Mouse (Mus musculus): ENCODE data around the gene Zmat1. TPM values are rescaled to one million over a fixed set of nuclear protein-coding genes. Genes with fewer than 3 reads are reported as not detected.
"Not testable (repeated sequence)": the region's sequence is repeated elsewhere in the genome, so short reads cannot be mapped to it uniquely, and the experiment has no call there.

The Zmat1 gene
- polyA plus RNA-seq (2014; fragmentation: Nextera tagmentation; extraction: Ambion mirVana) = 6.5 and 7.3 TPM in 2 replicates

GRCm38 (mm10) chrX:135008720-135009470 is at the start of gene Zmat1:
TSS of gene Zmat1 (minus strand) at chrX:135009209.
- Histone ChIP-seq H3K36me3 (ENCODE audit: control insufficient read depth, insufficient read depth, low read length) (no peaks in the 10 kb centered on the region), H3K27ac (ENCODE audit: low read depth, low read length) (peak within 1 kb of the TSS; percentile 95), H3K27me3 (replicated peaks; ENCODE audit: control insufficient read depth, insufficient read depth, low read length) (no peaks in the 10 kb centered on the region), H3K9ac (ENCODE audit: low read length) (peak within 1 kb of the TSS; percentile 79), H3K9me3 (replicated peaks; ENCODE audit: control insufficient read depth, low read length) (no peaks in the 10 kb centered on the region), H3K4me1 (ENCODE audit: control insufficient read depth, insufficient read depth, low read length) (no peaks in the 10 kb centered on the region), H3K4me3 (ENCODE audit: low read depth, low read length) (peak within 1 kb of the TSS; percentile 51), H3K4me2 (ENCODE audit: low read length) (peak within 1 kb of the TSS; percentile 48)
- WGBS = 26% methylated on average over 50 of the region's 65 CpGs
- ATAC-seq (peak; percentile 100), DNase-seq (ENCODE audit: low spot score) (peak; percentile 95)

GRCm38 (mm10) chrX:135053939-135054338 is 44.9 kb upstream of the Zmat1 start:
- H3K4me3 ChIP-seq (ENCODE audit: low read depth, low read length); H3K9me3 ChIP-seq (replicated peaks; ENCODE audit: control insufficient read depth, low read length); ATAC-seq; H3K9ac ChIP-seq (ENCODE audit: low read length); DNase-seq (ENCODE audit: low spot score); H3K4me2 ChIP-seq (ENCODE audit: low read length); H3K36me3 ChIP-seq (ENCODE audit: control insufficient read depth, insufficient read depth, low read length); H3K27ac ChIP-seq (ENCODE audit: low read depth, low read length); H3K27me3 ChIP-seq (replicated peaks; ENCODE audit: control insufficient read depth, insufficient read depth, low read length); H3K4me1 ChIP-seq (ENCODE audit: control insufficient read depth, insufficient read depth, low read length): not testable (repeated sequence)
- 66% methylated on average over 1 of the region's 1 CpGs for WGBS

GRCm38 (mm10) chrX:135035962-135036375 is 27.0 kb upstream of the Zmat1 start:
- peak; percentile 37 for DNase-seq (ENCODE audit: low spot score)
- Histone ChIP-seq H3K9me3 (replicated peaks; ENCODE audit: control insufficient read depth, low read length) (no peaks in the 10 kb centered on the region), H3K4me1 (ENCODE audit: control insufficient read depth, insufficient read depth, low read length) (no peaks in the 10 kb centered on the region), H3K27me3 (replicated peaks; ENCODE audit: control insufficient read depth, insufficient read depth, low read length) (no peaks in the 10 kb centered on the region), H3K36me3 (ENCODE audit: control insufficient read depth, insufficient read depth, low read length) (no peaks in the 10 kb centered on the region), H3K27ac (ENCODE audit: low read depth, low read length) (no peak overlapping the region), H3K4me3 (ENCODE audit: low read depth, low read length) (peak overlapping the region; percentile 22), H3K9ac (ENCODE audit: low read length) (peak overlapping the region; percentile 32; the same call in 1 of the 2 replicates), H3K4me2 (ENCODE audit: low read length) (peak overlapping the region; percentile 51)
- 29% methylated on average over 24 of the region's 24 CpGs for WGBS
- ATAC-seq = no peak

- no peaks in the 10 kb centered on the region for H3K9me3 ChIP-seq (replicated peaks; ENCODE audit: control insufficient read depth, low read length)
- 85% methylated on average over 9 of the region's 9 CpGs for WGBS
- H3K4me1 ChIP-seq (ENCODE audit: control insufficient read depth, insufficient read depth, low read length) = no peaks in the 10 kb centered on the region
- H3K27ac ChIP-seq (ENCODE audit: low read depth, low read length) = no peak overlapping the region
- H3K27me3 ChIP-seq (replicated peaks; ENCODE audit: control insufficient read depth, insufficient read depth, low read length) = no peaks in the 10 kb centered on the region
- H3K9ac ChIP-seq (ENCODE audit: low read length) = no peak overlapping the region
- no peak overlapping the region for H3K4me3 ChIP-seq (ENCODE audit: low read depth, low read length)
- H3K36me3 ChIP-seq (ENCODE audit: control insufficient read depth, insufficient read depth, low read length) = no peaks in the 10 kb centered on the region
- no peak overlapping the region for H3K4me2 ChIP-seq (ENCODE audit: low read length)
- DNase-seq (ENCODE audit: low spot score) (no peak), ATAC-seq (no peak)
Observed at GRCm38 (mm10) chrX:135025135-135025534, 16.1 kb upstream of the Zmat1 start.

- H3K27me3 ChIP-seq (replicated peaks; ENCODE audit: control insufficient read depth, insufficient read depth, low read length) = no peaks in the 10 kb centered on the region
- no peak overlapping the region for H3K27ac ChIP-seq (ENCODE audit: low read depth, low read length)
- no peak overlapping the region for H3K4me3 ChIP-seq (ENCODE audit: low read depth, low read length)
- WGBS = 69% methylated on average over 3 of the region's 3 CpGs
- no peak for DNase-seq (ENCODE audit: low spot score)
- H3K36me3 ChIP-seq (ENCODE audit: control insufficient read depth, insufficient read depth, low read length) = no peaks in the 10 kb centered on the region
- H3K9ac ChIP-seq (ENCODE audit: low read length) = no peak overlapping the region
- no peak for ATAC-seq
- no peak overlapping the region for H3K4me2 ChIP-seq (ENCODE audit: low read length)
- H3K4me1 ChIP-seq (ENCODE audit: control insufficient read depth, insufficient read depth, low read length) = no peaks in the 10 kb centered on the region
- no peaks in the 10 kb centered on the region for H3K9me3 ChIP-seq (replicated peaks; ENCODE audit: control insufficient read depth, low read length)
Observed at GRCm38 (mm10) chrX:135011381-135011780, 2.4 kb upstream of the Zmat1 start.

GRCm38 (mm10) chrX:135009471-135009815 is 434 bp upstream of the Zmat1 start:
- peak; percentile 38; the same call in 1 of the 2 replicates for ATAC-seq
- Histone ChIP-seq H3K9ac (ENCODE audit: low read length) (peak overlapping the region; percentile 49; the same call in 1 of the 2 replicates), H3K4me2 (ENCODE audit: low read length) (peak overlapping the region; percentile 39; the same call in 1 of the 2 replicates), H3K27ac (ENCODE audit: low read depth, low read length) (no peak overlapping the region), H3K36me3 (ENCODE audit: control insufficient read depth, insufficient read depth, low read length) (no peaks in the 10 kb centered on the region), H3K9me3 (replicated peaks; ENCODE audit: control insufficient read depth, low read length) (no peaks in the 10 kb centered on the region), H3K4me3 (ENCODE audit: low read depth, low read length) (peak overlapping the region; percentile 51), H3K27me3 (replicated peaks; ENCODE audit: control insufficient read depth, insufficient read depth, low read length) (no peaks in the 10 kb centered on the region), H3K4me1 (ENCODE audit: control insufficient read depth, insufficient read depth, low read length) (no peaks in the 10 kb centered on the region)
- no peak for DNase-seq (ENCODE audit: low spot score)
- 38% methylated on average over 6 of the region's 6 CpGs for WGBS

GRCm38 (mm10) chrX:135008021-135008420 is 988 bp downstream of the Zmat1 start:
- Histone ChIP-seq H3K4me2 (ENCODE audit: low read length) (peak overlapping the region; percentile 48), H3K9me3 (replicated peaks; ENCODE audit: control insufficient read depth, low read length) (no peaks in the 10 kb centered on the region), H3K36me3 (ENCODE audit: control insufficient read depth, insufficient read depth, low read length) (no peaks in the 10 kb centered on the region), H3K9ac (ENCODE audit: low read length) (peak overlapping the region; percentile 79; the same call in 1 of the 2 replicates), H3K27ac (ENCODE audit: low read depth, low read length) (no peak overlapping the region), H3K4me1 (ENCODE audit: control insufficient read depth, insufficient read depth, low read length) (no peaks in the 10 kb centered on the region), H3K4me3 (ENCODE audit: low read depth, low read length) (peak overlapping the region; percentile 51), H3K27me3 (replicated peaks; ENCODE audit: control insufficient read depth, insufficient read depth, low read length) (no peaks in the 10 kb centered on the region)
- DNase-seq (ENCODE audit: low spot score) (peak; percentile 1), ATAC-seq (no peak)
- WGBS = 47% methylated on average over 5 of the region's 5 CpGs

- no peak for ATAC-seq
- no peak within 1 kb of the TSS for H3K27ac ChIP-seq (ENCODE audit: low read depth, low read length)
- peak within 1 kb of the TSS; percentile 24 for H3K4me3 ChIP-seq (ENCODE audit: low read depth, low read length)
- no peaks in the 10 kb centered on the region for H3K27me3 ChIP-seq (replicated peaks; ENCODE audit: control insufficient read depth, insufficient read depth, low read length)
- DNase-seq (ENCODE audit: low spot score) = no peak
- H3K4me2 ChIP-seq (ENCODE audit: low read length) = peak within 1 kb of the TSS; percentile 43
- no peaks in the 10 kb centered on the region for H3K36me3 ChIP-seq (ENCODE audit: control insufficient read depth, insufficient read depth, low read length)
- H3K4me1 ChIP-seq (ENCODE audit: control insufficient read depth, insufficient read depth, low read length) = no peaks in the 10 kb centered on the region
- 89% methylated on average over 19 of the region's 19 CpGs for WGBS
- no peaks in the 10 kb centered on the region for H3K9me3 ChIP-seq (replicated peaks; ENCODE audit: control insufficient read depth, low read length)
- H3K9ac ChIP-seq (ENCODE audit: low read length) = 0 out of 2 replicates have a peak within 1 kb of the TSS, but pooled peaks have one; percentile 21
Observed at GRCm38 (mm10) chrX:134964546-134964945, 44.5 kb downstream of the Zmat1 start, which contains the start of gene Nxf2. TSS of gene Nxf2 (minus strand) at chrX:134964754.

Measured in forebrain, embryonic 14.5 days (tissue).